Mouse (Mus musculus) bone marrow macrophage, adult 2 months (primary cell): ENCODE measurements around the gene Egln2.

Experiments used
- CTCF ChIP-seq: IDR thresholded peaks from 2 replicates; pipeline ENCODE4 v1.5.1; 2012; ENCODE audit warnings: low read depth, mild to moderate bottlenecking, low read length, moderate library complexity
- POLR2A ChIP-seq: IDR thresholded peaks from 2 replicates; pipeline ENCODE4 v1.6.1; 2012; ENCODE audit warnings: mild to moderate bottlenecking, low read depth, low read length, borderline replicate concordance

GRCm38 (mm10) chr7:27192434-27192833, 25.8 kb upstream of the Egln2 start:
- no peak for TF ChIP-seq CTCF
- TF ChIP-seq POLR2A = no peak
